Mouse (Mus musculus) ES-E14 (cell line): ENCODE data around the gene Fxr2. TPM values are rescaled to one million over a fixed set of nuclear protein-coding genes. Genes with fewer than 3 reads are reported as not detected.

Experiments used
- DNase-seq: peaks from one replicate; pipeline ENCODE4 v3.0.0-alpha.2; 2013; ENCODE audit warnings: low read depth, low spot score
- H3K27ac ChIP-seq: 2 replicates; pipeline ENCODE4 v1.5.1; 2012; ENCODE audit warnings: low read depth, mild to moderate bottlenecking, low read length, moderate library complexity, mixed read lengths; ENCODE audit not compliant: poor library complexity, insufficient read depth, severe bottlenecking
- H3K36me3 ChIP-seq: 2 replicates; pipeline ENCODE4 v1.6.1; 2012; ENCODE audit warnings: mild to moderate bottlenecking, low read length, moderate library complexity, mixed read lengths; ENCODE audit not compliant: control insufficient read depth, poor library complexity, insufficient read depth, severe bottlenecking
- H3K4me1 ChIP-seq, 2 experiments: fragments of 150-350 bp in 1 of 2; sonication (generic) in 1 of 2; 2 replicates each; pipeline ENCODE4 v1.6.1; 2012; ENCODE audit warnings: low read length in 2 of 2, mild to moderate bottlenecking in 1 of 2, mixed read lengths in 1 of 2; ENCODE audit not compliant: control insufficient read depth in 2 of 2, insufficient read depth in 2 of 2, poor library complexity in 1 of 2
- H3K4me3 ChIP-seq, 2 experiments: fragments of 150-350 bp in 1 of 2; sonication (generic) in 1 of 2; 2 replicates each; pipeline ENCODE4 v1.5.1; 2012; ENCODE audit warnings: low read length in 2 of 2, low read depth in 1 of 2, mild to moderate bottlenecking in 1 of 2, mixed read lengths in 1 of 2; ENCODE audit not compliant: insufficient read depth in 1 of 2, poor library complexity in 1 of 2, severe bottlenecking in 1 of 2
- H3K9ac ChIP-seq: 2 replicates; pipeline ENCODE4 v1.6.1; 2012; ENCODE audit warnings: low read depth, mild to moderate bottlenecking, low read length, mixed read lengths; ENCODE audit not compliant: poor library complexity, insufficient read depth, severe bottlenecking
- H3K9me3 ChIP-seq: fragments of 150-350 bp; sonication (generic); 2 replicates; pipeline ENCODE4 v1.6.1; 2012; ENCODE audit warnings: low read depth, mild to moderate bottlenecking, low read length; ENCODE audit not compliant: control insufficient read depth, insufficient read depth
- CHD2 ChIP-seq: IDR thresholded peaks from 2 replicates; pipeline ENCODE4 v1.6.1; 2014; ENCODE audit warnings: mild to moderate bottlenecking, low read depth, low read length, inconsistent platforms
- HCFC1 ChIP-seq: IDR thresholded peaks from 2 replicates; pipeline ENCODE4 v1.6.1; 2012; ENCODE audit warnings: low read length, inconsistent platforms, borderline replicate concordance; ENCODE audit not compliant: insufficient read depth
- MAFK ChIP-seq: IDR thresholded peaks from 2 replicates; pipeline ENCODE4 v1.6.1; 2014; ENCODE audit warnings: mild to moderate bottlenecking, low read depth, low read length, inconsistent platforms; ENCODE audit not compliant: insufficient read depth
- ZC3H11A ChIP-seq: IDR thresholded peaks from 2 replicates; pipeline ENCODE4 v1.6.1; 2012; ENCODE audit warnings: low read depth, mild to moderate bottlenecking, inconsistent platforms, low read length, borderline replicate concordance
- ZNF384 ChIP-seq: IDR thresholded peaks from 2 replicates; pipeline ENCODE4 v1.6.1; 2012; ENCODE audit warnings: low read depth, low read length, inconsistent platforms
- in situ Hi-C, 2 experiments: fragments of 600-800 bp; cut with MboI; formaldehyde crosslinking; loops; one replicate each; pipeline ENCODE4 v1.15.1; 2025; ENCODE audit warnings: low sequenced_read_pairs in 2 of 2, inconsistent platforms in 1 of 2; ENCODE audit not compliant: unreplicated experiment in 2 of 2
- total RNA-seq: library from RNA; depleted of rRNA; stranded (reverse); fragments of 300-350 nt; gene quantifications from 2 replicates; pipeline ENCODE4 v1.2.3, GENCODE M21; 2012

The Fxr2 gene
- total RNA-seq, 1 experiment: 161 TPM

GRCm38 (mm10) chr11:69662967-69663671 is 30.3 kb downstream of the Fxr2 start:
- Histone ChIP-seq H3K4me3 (peak overlapping the region; percentile 85 to 87), H3K9ac (peak overlapping the region; percentile 81), H3K36me3 (peaks cover 27% of the 10 kb centered on the region), H3K27ac (peak overlapping the region; percentile 96), H3K4me1 (peaks cover 0 to 13% of the 10 kb centered on the region in 2 experiments; a peak in 1 of 4 replicates), H3K9me3 (no peaks in the 10 kb centered on the region)
- TF ChIP-seq ZC3H11A (no peak), MAFK (no peak), ZNF384 (no peak), CHD2 (no peak)
- DNase-seq: no peak
- in situ Hi-C loops: no loop called here

DNA sequence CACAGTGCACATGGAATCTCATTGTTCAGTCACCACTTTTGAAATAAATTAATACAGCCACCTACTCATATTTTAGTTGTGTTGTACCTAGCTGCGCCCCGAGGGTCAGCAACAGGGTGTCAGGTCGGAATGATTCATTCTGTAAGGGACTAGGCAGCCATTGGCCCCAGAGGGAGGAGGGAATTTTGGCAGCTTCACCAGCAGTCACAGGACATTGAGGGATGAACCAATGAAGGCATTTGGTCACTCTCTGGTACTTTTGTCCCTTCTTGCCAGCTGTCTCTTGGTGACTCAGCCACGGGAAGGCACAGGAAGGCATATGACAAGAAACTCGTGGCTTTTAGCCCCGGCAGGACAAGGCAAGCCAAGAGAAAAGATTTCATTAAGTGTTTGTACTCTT is 31.0 kb downstream of the Fxr2 start:
- in situ Hi-C loops: no loop called here
- peak overlapping the region; percentile 96; the same call in 1 of the 2 replicates for H3K27ac ChIP-seq
- TF ChIP-seq ZNF384 (no peak), CHD2 (no peak), MAFK (no peak), HCFC1 (no peak), ZC3H11A (no peak)
- H3K9me3 ChIP-seq: no peaks in the 10 kb centered on the region
- H3K36me3 ChIP-seq: peaks cover 27% of the 10 kb centered on the region
- no peak for DNase-seq
- peak overlapping the region; percentile 81; the same call in 1 of the 2 replicates for H3K9ac ChIP-seq
- peaks cover 0 to 10% of the 10 kb centered on the region in 2 experiments; a peak in 1 of 4 replicates for H3K4me1 ChIP-seq
- no peak overlapping the region for H3K4me3 ChIP-seq

GRCm38 (mm10) chr11:69664841-69665240 is 32.1 kb downstream of the Fxr2 start:
- no peak overlapping the region; the same call in 1 of the 2 replicates for H3K27ac ChIP-seq
- no peak overlapping the region for H3K4me3 ChIP-seq
- TF ChIP-seq HCFC1: no peak
- TF ChIP-seq MAFK: no peak
- TF ChIP-seq ZNF384: no peak
- no peak for TF ChIP-seq CHD2
- no peak for TF ChIP-seq ZC3H11A
- no peak overlapping the region for H3K9ac ChIP-seq
- no peaks in the 10 kb centered on the region for H3K9me3 ChIP-seq
- peaks cover 0 to 11% of the 10 kb centered on the region in 2 experiments; a peak in 1 of 4 replicates for H3K4me1 ChIP-seq
- H3K36me3 ChIP-seq: peaks cover 36% of the 10 kb centered on the region
- in situ Hi-C loops: no loop called here
- no peak for DNase-seq

- peak overlapping the region in 1 of 2 experiments; percentile 37; a peak in 2 of 4 replicates for H3K4me3 ChIP-seq
- H3K9me3 ChIP-seq: no peaks in the 10 kb centered on the region
- peaks cover 0 to 11% of the 10 kb centered on the region in 2 experiments; a peak in 1 of 4 replicates for H3K4me1 ChIP-seq
- H3K27ac ChIP-seq: peak overlapping the region; percentile 86
- TF ChIP-seq HCFC1 (0 out of 2 replicates have a peak, but pooled peaks have one; percentile 22), ZC3H11A (no peak)
- no peak for DNase-seq
- H3K36me3 ChIP-seq: peaks cover 42% of the 10 kb centered on the region
- H3K9ac ChIP-seq: peak overlapping the region; percentile 64
- in situ Hi-C loops: no loop called here
Measured at GRCm38 (mm10) chr11:69665457-69665960, 32.7 kb downstream of the Fxr2 start.
